Mouse (Mus musculus) thymus, adult 2 months (tissue): ENCODE data around the gene Dab2ip.

Source experiments
- CTCF ChIP-seq: fragments of 200-500 bp; IDR thresholded peaks from 2 replicates; pipeline ENCODE4 v1.5.1; 2012; ENCODE audit warnings: mild to moderate bottlenecking, control low read depth, low read length, moderate library complexity, borderline replicate concordance; ENCODE audit not compliant: control insufficient read depth, poor library complexity, insufficient read depth; ENCODE audit errors: extremely low read depth
- POLR2A ChIP-seq: fragments of 200-500 bp; IDR thresholded peaks from 2 replicates; pipeline ENCODE4 v1.6.1; 2012; ENCODE audit warnings: mild to moderate bottlenecking, low read length, control low read depth, moderate library complexity; ENCODE audit not compliant: control insufficient read depth, poor library complexity, insufficient read depth; ENCODE audit errors: extremely low read depth

DNA sequence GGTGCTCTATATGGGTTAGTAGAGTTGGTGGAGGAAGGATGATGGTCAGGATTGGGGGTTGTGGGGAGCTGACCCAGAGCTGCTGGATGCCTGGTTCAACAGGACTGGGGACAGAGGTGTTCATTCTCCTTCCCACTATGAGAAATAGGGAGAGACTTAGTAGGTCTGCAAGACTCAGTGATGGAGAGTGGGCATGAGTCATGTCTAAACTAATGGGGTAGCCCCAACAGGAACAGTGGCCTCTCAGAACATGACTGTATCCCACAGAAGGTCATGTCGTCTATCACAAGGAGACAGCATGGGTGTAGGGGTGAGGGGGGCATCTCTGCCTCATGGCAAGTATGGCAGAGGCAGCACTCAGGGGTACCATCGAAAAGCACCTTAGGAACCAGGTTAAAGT is 81.7 kb downstream of the Dab2ip start:
- no peak for TF ChIP-seq POLR2A
- no peak for TF ChIP-seq CTCF
